Mouse (Mus musculus): Measurements from ENCODE around the gene Cenpv. TPM values are rescaled to one million over a fixed set of nuclear protein-coding genes. Genes with fewer than 3 reads are reported as not detected.

The Cenpv gene
- polyA plus RNA-seq (2012; fragmentation: generic; extraction: Trizol): 10 to 100 TPM; 43.2 to 45.4 TPM

DNA sequence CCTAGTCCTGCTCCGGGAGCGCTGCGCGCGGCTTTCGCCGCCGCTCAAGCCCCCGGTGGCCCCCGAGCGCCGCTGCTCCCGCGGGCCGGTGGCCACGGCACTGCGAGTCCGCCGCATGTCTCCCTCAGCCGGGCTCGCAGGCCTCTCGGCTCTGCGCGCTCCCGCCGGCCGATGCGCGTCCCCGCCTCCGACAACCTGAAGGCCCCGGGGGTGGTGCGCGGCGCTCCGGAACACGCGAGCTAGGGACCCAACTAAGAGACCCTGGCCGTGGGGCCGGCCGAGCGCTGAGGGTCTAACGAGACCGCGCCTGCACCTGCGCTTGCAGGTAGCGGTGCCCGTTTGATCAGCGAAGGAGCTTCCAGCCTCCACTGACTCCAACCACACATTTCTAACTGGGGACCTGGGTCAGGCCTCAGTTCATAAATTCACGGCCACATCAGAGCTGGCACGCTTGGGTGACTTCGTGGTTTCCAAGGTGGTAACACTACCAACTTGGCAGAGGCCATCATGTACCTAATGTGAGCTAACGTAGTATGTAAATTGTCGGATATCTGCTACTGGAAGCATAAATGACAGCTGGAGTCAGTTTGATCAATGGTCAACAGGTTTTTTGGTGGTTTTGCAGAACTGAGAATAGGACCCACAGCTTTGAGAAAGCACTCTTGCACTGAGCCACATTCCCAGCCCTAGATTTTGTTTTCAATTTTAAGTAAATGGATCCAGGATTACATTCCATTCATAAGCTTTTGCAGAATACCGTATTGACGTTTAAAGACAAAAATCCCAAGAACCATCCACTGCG, at the start of gene Cenpv:
Gene Cenpv, minus strand, starts transcription at position 173 of the 802 bp plus-strand sequence.

DNA sequence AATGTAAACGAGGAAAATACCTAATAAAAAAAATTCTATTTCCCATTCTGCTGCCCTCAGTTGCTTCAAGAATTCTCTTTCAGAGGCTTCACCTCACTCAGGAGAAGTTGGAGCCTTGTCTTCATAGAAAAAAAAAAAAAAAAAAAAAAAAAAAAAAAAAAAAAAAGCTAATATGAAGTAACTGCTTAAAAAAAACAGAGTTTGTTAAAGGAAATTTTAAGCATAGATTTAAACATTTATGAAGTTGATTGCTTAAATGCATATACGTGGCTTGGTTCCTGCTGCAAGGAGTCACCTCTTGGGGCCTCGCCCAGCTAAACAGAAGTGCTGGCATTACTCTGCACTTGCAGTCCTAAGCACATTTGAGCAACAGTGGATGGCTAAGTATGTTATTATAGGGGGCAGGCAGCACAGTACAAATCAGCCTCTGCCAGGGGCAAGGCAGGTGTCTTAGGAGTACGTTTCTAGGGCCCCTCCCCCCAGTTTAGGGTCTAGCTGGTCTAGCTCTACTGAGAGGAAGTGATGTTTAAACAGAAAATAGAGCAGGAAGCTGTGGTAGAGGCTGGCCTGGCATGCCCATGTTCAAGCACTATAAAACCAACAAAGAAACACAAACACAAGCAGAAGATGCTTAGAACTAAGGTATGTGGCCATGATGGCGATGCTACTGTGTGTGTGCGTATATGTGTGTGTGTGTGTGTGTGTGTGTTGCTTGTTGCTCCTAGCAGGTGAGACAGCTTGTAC, 35.1 kb upstream of the Cenpv start, which contains the start of gene Trpv2:
Gene Trpv2, plus strand, starts transcription at position 528 of the 744 bp plus-strand sequence.

DNA sequence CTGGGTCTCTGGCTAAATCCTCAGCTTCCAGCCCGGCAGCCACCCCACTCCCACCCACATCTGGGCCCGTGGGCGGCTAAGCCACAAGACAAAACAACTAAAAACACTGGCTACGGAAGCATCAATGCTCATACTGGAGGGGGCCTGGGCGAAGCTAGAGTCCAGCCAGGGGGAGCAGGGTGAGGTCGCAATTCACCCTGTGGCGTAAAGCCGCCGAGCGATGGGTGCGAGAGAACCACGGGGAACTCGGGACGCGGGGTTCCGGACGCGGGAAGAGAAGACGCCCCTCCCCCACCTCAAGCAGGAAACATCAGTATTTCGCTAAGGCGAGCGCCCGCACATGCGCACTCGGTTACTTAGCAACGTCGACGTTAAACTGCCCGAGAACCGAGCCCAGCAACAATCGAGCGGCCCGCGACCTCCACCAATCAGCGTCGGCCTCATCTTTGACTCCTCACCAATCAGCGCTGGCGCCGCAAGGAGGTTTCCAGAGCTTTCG, 11.7 kb upstream of the Cenpv start, which contains the start of gene Ubb:
Gene Ubb, plus strand, starts transcription at position 445 of the 499 bp plus-strand sequence.

Other genes with a start within 250 kb of the Cenpv start
- 1 to 10 TPM; 2.2 to 3.1 TPM for gene Pigl, start 80.8 kb downstream of the Cenpv start, polyA plus RNA-seq (2012; fragmentation: generic; extraction: Trizol)
- 10 to 100 TPM in 1 of 2 experiments, 1 to 10 TPM in 1; 9.6 to 54.3 TPM for gene Ncor1, start 80.7 kb downstream of the Cenpv start, polyA plus RNA-seq (2012; fragmentation: generic; extraction: Trizol)
- gene Ubb, start 11.9 kb upstream of the Cenpv start, polyA plus RNA-seq (2012; fragmentation: generic; extraction: Trizol): 1,000 to 10,000 TPM; 1,438 to 2,574 TPM
- under 1 TPM; 0.04 to 0.20 TPM for gene Trpv2, start 35.2 kb upstream of the Cenpv start, polyA plus RNA-seq (2012; fragmentation: generic; extraction: Trizol)
- gene Lrrc75a, start 109.3 kb upstream of the Cenpv start, polyA plus RNA-seq (2012; fragmentation: generic; extraction: Trizol): 10 to 100 TPM in 1 of 2 experiments, 1 to 10 TPM in 1; 5.8 to 12.0 TPM
- gene Mmgt2, start 109.4 kb upstream of the Cenpv start, polyA plus RNA-seq (2012; fragmentation: generic; extraction: Trizol): 10 to 100 TPM in 1 of 2 experiments, 1 to 10 TPM in 1; 9.2 to 37.9 TPM
- gene Zfp287, start 192.6 kb upstream of the Cenpv start, polyA plus RNA-seq (2012; fragmentation: generic; extraction: Trizol): 1 to 10 TPM in 1 of 2 experiments, under 1 TPM in 1; 0.14 to 2.2 TPM
- not detected for gene Gm10428, start 213.8 kb upstream of the Cenpv start, polyA plus RNA-seq (2012; fragmentation: generic; extraction: Trizol)

Measured in C3H10T1/2 (cell line).